Mouse (Mus musculus): ENCODE data around the gene Prelp.
"Not testable (repeated sequence)": the region's sequence is repeated elsewhere in the genome, so short reads cannot be mapped to it uniquely, and the experiment has no call there.

Gene Prelp

DNA sequence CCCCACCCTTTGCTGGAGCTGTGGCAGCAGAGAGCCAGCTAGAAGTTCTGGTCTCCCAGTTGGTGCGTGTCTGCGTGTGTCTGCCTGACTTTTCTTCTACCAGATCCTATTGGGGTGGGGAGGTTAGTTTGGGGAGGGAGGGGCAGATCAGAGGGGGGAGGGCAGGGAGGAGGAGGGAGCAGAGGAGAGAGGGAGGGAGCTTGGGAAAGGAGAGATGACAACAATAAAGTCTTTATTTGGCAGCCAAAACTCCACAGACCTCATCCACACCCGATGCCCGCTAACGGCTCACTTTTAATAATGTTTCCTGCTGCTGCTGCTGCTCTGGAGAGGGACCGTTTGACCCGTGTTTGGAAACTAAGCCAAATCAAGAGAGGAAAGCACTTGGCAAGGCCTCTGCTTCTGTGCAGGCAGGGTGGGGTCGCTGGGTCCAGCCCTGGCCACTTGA lies at the start of gene Prelp:
Gene Prelp (minus strand): TSS at position 111 of the 448 bp plus-strand sequence.
- no peak for DNase-seq

DNA sequence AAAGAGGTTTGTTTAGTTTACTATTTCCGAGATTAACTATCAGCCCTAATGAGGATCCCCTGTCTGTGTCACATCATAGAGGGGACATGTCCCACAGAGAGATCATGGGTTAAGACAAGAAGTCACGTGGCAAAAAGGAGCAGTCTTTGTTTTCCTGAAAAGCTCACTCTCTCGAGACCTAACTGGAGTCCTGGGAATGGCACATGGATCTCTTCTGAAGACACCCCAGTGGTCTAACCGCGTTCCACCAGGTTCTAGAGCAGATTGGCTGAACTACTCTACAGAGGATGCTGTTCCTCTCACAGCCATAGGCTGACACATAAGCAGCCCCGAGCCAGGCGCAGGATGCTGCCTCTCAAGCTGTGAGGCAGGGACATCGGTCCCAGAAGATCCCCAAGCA lies 48.2 kb upstream of the Prelp start:
- DNase-seq, result no peak

DNA sequence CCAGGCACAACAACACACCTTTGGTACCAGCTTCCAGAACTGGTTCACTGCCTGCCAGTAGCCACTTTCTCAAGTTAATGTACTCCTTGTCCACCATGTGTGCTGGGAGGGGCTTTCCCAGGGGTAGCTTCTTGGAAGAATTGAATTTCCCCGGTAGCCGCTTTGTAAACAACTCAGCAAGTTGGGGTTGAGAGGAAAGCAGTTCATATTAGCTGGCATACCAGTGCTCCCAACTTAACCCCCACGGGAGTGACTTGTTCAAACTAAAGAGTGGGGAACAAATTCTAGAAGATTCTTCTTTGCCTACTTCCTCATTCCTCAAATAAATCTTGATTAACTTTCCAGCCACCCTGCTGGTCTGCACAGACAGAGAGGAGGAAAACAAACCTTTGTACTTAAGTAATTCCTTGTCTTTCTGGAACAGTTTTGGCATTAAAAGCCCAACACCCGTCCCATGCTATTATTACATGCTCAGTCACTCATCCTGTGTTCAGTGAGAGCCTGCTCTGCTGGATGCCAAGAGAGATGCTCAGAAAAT lies 47.6 kb upstream of the Prelp start:
- DNase-seq, result no peak

DNA sequence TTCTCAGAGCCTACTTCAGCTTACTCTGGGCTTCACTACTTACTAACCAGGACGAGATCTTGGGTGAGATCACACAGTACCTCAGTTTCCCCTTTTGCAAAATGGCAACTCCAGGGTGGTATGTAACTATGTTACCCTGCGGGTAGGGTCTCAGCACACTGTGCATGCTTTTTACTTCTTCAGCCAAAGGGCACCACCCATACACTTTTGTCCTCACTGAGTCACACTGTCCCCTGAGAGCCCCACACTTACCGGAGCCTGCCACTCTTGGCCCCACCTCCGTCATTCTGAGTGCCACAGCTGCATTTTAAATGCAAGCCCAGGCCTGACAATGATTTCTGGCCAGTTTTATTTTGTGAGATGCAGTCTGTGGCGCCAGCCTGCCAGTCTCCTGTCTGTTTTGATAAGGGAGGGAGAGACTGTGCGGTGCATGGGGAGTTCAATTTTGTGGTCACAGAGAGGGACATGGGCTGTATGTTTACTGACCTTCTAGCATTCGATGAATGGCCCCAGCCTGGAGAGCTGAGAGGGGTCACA lies 46.3 kb upstream of the Prelp start:
- DNase-seq, result no peak

DNA sequence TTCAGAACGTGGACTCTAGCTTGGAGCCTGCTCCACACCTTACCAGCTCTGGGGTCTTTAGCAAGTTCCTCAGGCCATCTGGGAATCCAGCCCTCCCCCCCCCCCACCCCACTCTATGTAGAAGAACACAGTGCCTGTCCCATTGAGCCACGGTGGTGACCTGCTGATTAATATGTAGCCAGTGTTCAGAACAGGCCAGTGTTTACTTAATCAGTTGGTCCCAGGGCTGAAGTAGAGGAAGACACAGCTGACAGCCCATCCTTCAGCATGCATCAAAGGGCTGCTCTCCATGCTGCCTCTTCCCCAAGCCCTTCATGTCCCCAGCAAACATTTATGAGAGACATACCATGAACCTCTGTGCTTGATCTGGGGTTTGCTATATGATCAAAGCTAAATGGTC lies 44.8 kb upstream of the Prelp start:
- no peak for DNase-seq

DNA sequence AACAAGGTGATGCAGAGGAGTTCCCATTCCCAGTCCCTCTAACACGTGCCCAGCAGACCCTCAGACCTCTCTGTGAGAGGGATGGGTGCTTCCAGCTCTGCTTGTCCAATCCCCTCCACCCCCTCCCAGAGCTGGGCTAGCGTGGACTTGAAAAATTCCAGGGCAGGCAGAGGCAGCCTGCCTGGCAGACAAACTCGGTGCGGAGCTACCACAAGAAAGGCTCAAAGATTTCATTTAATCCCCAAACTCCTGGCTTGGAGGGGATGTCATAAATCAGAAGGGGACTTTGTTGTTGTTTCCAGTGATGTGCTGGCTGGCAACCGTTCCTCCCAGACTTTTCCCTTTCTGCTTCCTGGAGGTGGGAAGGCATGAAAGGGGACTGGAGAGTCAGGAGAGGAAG lies 44.1 kb upstream of the Prelp start:
- DNase-seq, result no peak

DNA sequence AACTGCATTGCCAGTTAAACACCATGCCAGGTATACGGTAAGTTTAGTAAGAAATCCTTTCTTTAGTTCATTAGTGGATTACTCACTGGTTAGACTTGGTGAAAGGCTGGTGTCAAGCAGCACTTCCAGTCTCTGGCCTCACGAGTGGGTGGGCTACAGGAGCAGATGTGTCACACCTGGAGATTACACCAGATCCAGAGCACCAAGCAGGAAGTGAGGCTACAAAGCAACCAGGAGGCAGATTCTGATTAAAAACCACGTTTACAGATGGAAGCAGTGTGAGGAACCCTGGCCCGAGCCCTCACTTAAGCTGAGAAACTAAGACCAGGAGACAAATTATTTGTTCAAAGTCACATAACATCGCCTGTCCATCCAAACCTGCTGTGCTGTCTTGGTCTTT lies 43.5 kb upstream of the Prelp start:
- no peak for DNase-seq

DNA sequence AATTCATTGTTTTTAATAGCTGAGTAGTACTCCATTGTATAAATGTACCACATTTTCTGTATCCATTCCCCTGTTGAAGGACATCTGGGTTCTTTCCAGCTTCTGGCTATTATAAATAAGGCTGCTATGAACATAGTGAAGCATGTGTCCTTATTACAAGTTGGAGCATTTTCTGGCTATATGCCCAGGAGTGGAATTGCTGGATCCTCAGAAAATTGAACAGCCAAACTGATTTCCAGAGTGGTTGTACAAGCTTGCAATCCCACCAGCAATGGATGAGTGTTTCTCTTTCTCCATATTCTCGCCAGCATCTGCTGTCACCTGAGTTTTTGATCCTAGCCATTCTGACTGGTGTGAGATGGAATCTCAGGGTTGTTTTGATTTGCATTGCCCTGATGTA lies 42.4 kb upstream of the Prelp start:
- not testable (repeated sequence) for DNase-seq

DNA sequence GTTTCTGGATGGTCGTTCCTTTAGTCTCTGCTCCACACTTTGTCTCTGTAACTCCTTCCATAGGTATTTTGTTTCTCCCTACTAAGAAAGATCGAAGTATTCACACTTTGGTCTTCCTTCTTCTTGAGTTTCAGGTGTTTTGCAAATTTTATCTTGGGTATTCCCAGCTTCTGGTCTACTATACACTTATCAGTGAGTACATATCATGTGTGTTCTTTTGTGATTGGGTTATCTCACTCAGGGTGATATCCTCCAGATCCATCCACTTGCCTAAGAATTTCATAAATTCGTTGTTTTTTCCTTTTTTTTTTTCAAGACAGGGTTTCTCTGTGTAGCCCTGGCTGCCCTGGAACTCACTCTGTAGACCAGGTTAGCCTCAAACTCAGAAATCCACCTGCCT lies 41.9 kb upstream of the Prelp start:
- DNase-seq, result not testable (repeated sequence)

DNA sequence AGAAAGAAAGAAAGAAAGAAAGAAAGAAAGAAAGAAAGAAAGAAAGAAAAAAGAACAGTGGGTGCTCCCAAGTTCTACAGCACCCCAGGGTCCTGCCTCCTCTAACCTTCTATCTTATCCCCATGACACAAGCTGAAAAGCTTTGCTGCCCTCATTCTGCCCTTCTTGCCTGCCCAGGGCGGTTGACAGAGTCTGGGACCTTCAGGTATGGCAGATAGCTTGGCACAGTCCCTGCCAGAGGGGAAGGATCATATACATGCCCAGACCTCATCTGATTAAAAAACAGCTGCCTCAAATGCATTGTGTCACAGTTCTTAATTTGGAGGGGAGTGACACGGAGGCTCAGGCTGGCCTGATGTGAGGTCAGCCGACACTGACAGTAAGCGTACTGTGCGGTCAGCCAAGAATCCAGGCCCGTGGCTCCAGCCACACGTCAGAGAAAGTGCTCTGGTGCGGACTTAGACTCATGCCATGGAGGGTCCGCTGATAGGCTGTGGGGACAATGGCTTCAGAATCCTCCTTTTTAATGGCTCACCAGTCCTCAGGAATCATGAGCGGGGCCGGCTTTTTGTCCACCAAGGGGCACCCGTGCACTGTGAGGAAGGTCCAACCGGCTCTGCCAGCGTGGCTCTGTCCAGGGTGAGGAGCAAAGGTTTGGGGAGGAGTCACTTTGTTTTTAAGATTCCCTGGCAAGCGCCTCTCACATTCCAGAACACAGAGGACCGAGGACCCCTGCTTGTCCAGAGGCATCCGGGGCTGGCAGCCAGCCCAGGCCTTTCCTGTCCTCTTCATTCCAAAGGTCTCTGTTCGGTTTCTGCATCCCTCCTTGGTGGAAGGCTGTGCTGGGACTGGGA lies 40.3 kb upstream of the Prelp start:
- no peak for DNase-seq

DNA sequence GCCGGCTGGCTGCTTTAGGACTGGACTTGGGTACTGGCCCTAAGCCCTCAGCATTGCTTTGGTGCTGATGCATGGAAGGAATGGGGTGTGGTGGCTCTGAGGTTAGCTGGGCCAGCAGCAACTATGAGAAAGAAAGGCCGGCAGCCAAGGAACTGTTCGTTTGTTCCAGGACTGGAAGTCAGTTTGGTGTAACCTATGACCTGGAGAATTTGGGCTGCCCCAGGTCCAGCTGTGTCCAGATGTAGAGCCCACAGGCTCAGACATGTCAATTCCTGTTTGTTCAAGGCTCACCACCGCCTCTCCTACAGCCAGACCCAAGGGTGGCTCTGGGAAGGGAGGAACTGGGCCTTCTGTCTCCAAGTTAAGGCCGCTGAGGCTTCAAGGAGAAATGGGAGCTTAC lies 38.3 kb upstream of the Prelp start:
- DNase-seq, result no peak

DNA sequence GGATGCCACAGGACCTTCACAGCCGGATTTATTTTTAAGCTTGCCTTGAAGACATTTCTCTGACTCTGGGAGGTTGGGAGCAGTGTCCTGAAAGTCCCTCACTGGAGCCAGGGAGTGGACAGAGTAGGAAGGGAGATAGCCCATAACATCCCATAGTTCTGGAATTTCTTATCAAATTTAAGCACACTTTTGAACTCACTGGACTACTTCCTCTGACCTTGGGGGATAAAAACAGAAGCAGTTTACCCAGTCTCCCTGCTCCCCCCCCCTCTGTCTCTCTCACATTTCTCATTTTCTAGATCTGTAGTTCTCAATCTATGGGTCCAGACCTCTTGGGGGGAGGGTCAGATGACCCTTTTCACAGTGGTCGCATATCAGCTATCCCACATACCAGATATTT lies 32.8 kb upstream of the Prelp start:
- no peak for DNase-seq

DNA sequence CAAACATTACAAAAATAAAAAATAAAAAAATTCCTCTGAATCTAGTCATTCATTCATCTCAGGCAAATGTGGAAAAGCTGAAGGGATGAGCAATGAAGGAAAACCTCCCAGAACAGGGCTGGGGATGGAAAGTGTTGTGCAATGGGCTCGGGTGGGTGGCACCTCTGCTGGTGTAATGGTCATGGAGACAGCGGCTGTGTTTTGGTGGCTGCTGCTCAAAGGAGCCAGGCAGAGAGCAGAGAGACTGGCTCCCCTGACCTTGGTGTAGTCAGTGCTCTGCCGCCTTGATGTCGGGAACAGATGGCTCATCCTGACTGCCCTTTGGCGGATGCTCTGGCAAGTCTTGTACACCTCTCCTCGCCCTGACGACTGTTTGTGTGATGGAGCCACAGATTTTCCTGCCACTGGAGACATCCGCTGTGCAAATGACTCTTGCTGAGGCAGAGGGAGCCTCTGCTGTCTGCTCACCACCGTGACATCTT lies 32.1 kb upstream of the Prelp start:
- DNase-seq, result no peak

DNA sequence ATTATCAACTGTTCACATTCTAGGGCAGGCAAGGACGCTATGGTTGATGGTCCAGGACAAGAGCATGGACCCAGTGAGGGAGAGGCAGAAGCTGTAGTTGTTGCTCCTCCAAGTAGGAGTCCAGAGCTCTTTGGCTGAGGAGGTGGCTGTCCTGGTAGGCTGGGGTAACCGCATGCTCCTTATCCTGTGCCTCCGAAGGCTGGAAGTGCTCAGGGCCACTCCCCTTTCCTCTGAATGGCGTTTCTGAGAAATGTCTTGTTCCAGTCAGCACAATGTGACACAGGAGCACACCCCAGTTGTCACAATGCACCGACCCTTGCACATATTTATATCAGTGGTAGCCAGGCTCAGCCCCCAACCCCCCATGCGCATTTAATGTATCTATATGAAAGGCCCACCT lies 30.4 kb upstream of the Prelp start:
- no peak for DNase-seq

DNA sequence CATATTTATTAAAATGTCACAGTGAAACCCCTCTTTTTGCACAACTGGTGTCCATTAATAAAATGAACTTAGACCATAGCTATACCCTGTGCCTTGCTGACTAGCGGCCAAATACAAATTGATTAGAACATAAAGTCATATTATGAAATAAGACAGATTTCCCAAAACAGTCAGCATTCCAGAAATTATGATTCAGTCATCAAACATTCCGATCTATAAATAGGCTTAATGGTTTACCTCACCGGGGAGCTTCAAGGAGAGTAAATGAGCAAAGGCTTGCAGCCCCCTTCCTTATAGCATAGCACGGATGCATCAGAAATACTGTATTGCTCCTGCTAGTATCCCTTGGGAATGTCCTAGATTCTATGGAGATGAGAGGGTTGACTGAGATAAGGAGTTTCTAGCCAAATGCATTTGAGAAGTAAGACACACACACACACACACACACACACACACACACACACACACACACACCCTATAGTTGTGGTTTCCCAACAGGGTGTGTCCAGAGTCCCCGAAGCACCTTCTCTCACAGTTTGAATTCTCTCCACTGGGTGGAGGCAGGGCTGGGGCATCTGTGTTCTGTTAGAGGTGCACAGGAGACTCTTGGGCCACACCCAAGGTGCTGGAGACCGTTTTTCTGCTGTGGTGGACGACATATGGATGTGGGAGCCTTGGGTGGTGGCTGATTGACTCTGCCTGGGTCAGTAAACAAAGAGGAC lies 29.0 kb upstream of the Prelp start:
- DNase-seq, result no peak

DNA sequence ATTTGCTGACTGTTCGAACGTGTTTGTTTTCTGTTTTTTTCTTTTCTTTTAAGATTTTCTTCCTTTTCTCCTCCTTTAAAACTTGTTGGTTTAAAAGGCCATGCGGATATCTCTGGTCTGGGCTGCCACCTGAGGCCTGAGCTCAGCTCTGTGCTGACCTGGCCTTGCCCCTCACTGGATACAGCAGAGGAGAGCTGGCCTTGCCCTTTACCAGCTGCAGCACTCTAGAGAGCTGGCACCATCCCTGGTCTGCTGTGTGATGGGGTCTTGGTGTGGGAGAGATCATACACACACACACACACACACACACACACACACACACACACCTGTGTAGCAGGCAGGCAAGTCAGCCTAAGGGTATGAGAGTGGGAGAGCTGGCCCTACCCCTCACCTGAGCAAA lies 23.9 kb upstream of the Prelp start:
- DNase-seq, result no peak

DNA sequence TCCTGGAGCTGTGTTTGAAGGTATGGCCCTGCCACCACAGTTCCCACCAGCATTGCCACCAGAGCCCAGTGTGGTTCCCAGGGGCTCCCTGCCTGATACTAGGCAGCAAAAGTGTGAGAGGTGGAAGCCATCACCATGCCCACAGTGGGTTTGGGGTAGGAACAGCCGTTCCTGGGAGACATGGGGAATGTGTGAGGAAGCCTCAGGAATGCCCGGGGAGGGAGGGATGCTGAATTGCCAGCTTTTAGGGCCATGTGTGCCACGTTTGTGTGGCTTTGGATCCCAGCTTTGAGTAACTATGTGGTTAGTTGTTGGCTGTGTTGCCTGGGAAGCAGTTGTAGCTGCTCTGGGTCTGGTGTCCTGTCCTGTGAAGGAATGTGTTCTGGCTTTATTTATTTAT lies 20.7 kb upstream of the Prelp start:
- no peak for DNase-seq

DNA sequence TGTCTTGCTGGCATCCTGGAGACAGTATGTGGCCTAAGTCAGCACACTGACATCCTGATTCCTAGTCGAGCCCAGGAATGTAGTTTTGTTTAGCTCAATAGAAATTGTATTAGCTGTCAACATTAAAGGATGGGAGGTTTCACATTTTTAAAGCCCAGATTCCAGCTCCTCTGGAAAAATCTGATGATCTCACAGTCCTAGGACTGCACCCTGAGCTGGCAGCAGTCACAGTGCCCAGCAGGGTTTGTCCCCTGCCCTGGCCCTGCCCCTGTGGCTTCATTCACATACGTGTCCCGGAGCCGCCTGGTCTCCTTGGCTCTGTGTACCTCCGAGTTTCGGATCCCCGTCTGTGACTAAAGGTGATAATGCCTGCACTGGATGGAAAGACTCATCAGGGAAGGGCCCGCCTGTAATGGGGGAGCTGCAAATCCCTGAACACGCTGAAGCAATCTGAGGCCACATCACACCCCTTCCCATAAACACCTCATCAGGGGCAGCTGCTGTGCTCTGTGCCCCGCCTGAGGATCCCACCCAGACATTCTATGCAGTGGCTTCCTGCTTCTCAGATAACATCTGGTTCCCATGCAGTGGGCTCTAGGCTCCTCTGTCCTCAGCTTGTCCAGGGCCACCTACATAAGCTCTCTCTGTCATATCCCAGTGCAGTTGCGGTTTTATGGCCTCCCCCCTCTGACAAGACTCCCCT lies 20.1 kb upstream of the Prelp start:
- no peak for DNase-seq

DNA sequence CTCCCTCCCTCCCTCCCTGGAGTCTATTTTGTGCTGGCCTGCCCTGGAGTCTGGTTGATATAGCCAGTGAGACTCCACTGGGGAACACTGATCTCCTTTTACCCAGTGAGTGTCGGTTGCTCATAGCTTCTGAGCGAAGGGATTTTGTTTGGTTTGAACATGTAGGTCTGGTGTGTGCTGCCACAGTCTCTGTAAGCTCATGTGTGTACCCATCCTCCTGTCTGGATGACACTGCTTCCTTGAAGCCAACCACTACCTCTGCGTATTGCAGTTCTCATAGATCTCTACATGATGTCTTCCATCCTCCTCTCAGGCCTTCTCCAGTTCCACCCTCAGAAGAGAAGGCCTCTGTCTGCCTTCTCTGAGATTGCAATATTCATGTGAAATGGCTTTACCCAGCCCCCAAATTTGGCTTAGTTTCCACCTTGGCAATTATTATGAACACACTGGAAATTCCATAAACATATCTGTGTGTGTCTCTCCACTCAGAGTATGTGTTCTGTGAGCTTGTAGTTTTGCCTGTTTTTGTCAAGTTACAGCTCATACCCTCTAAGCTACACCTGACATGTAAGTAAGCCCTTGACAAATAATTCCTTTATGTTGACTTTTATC lies 19.4 kb upstream of the Prelp start:
- DNase-seq, result no peak

DNA sequence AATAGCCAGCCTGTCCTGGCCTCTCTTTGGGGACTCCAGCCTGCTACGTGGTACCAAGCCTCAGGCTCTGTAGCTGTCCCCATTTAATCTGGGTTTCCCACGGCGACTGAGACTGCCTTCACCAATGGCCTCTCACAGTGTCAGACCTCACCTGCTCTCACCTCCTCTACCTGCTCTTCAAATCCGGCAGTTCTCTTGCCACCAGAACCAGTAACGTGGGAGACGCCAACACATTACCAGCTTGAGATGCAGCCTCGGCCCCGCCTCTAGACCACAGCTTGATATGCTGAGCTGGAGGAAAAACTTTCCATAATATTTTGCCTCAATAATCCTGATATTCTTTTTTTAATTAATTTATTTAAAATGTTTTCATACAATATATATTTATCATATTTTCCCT lies 18.5 kb upstream of the Prelp start:
- no peak for DNase-seq

DNA sequence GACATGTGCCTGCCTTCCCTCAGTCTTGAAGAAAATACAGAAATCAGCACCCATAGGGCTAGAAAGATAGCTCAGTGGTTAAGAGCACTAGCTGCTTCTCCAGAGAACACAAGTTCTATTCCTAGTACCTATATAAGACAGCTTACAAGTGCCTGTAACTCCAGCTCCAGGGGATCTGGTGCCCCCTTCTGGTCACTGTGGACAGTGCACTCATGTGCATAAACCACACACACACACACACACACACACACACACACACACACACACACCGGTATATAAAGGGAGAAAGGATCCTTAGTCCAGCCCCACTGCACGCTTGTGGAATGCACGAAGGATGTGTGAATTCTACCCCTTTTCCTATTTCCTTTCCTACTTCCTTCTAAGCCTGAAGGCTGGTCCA lies 15.0 kb upstream of the Prelp start:
- no peak for DNase-seq

DNA sequence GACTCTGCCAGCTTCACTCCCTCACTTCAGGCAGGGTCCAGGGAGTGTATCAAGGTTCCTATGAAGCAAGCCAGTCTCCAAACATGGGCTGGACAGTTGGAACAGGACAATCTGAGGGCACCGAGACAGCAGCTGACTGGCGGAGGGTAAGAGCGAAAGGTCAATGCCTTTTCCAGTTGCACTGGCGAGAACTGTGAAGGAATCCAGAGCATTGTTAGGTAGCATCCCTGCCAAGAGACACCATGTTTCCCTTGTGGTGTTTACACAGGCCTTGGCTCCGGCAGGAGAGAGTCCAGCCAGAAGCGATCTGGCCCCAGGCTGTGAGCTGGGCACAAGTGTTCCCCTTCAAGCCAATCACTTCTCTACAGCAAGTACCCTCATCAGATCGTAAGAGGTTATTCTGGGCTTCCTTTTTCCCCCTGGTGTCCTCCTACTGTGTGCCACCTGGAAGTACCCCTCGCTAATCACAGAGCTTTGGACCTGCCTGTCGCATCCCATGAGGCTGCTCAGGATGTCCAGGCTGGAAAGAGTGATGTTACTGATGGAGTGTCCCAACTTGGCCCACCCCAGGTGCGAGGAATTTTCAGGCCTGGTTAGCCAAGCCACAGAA lies 13.2 kb upstream of the Prelp start:
- no peak for DNase-seq
